Mouse (Mus musculus) heart, embryonic 11.5 days (tissue): ENCODE results near the gene Supt3. TPM values are rescaled to one million over a fixed set of nuclear protein-coding genes. Genes with fewer than 3 reads are reported as not detected.

Source experiments
- ATAC-seq: fragments of 200-750 bp; cut with Nextera tagmentation; replicated peaks from 2 replicates; pipeline ENCODE4 v1.8.0; 2017; ENCODE audit warnings: moderate library complexity; ENCODE audit not compliant: insufficient number of reproducible peaks, low FRiP score, low TSS enrichment
- H3K27ac ChIP-seq: fragments of 300-500 bp; sonication (generic); 2 replicates; pipeline ENCODE4 v1.5.1; 2014; ENCODE audit warnings: mild to moderate bottlenecking, low read depth, low read length
- H3K27me3 ChIP-seq: fragments of 300-500 bp; sonication (generic); 2 replicates; pipeline ENCODE4 v1.6.1; 2014; ENCODE audit warnings: mild to moderate bottlenecking, low read length, mixed read lengths; ENCODE audit not compliant: control insufficient read depth, insufficient read depth
- H3K36me3 ChIP-seq: fragments of 300-500 bp; sonication (generic); 2 replicates; pipeline ENCODE4 v1.6.1; 2014; ENCODE audit warnings: mild to moderate bottlenecking, low read length, moderate library complexity, mixed read lengths; ENCODE audit not compliant: control insufficient read depth, insufficient read depth
- H3K4me1 ChIP-seq: fragments of 300-500 bp; sonication (generic); 2 replicates; pipeline ENCODE4 v1.6.1; 2014; ENCODE audit warnings: low read length; ENCODE audit not compliant: control insufficient read depth, insufficient read depth
- H3K4me2 ChIP-seq: fragments of 300-500 bp; sonication (generic); 2 replicates; pipeline ENCODE4 v1.6.1; 2014; ENCODE audit warnings: mild to moderate bottlenecking, moderate library complexity
- H3K4me3 ChIP-seq: fragments of 300-500 bp; sonication (generic); 2 replicates; pipeline ENCODE4 v1.5.1; 2014; ENCODE audit warnings: low read depth, low read length
- H3K9ac ChIP-seq: fragments of 300-500 bp; sonication (generic); 2 replicates; pipeline ENCODE4 v1.6.1; 2014; ENCODE audit warnings: mild to moderate bottlenecking, low read depth, low read length, moderate library complexity
- H3K9me3 ChIP-seq: fragments of 300-500 bp; sonication (generic); replicated peaks from 2 replicates; pipeline ENCODE4 v1.6.1; 2016; ENCODE audit warnings: low read length; ENCODE audit not compliant: control insufficient read depth
- WGBS: fragments of 180-500 bp; shearing (Covaris S2); extraction: QIAGEN DNeasy Blood & Tissue Kit; methylation state at CpG from one replicate; pipeline ENCODE4 v1.1.7; 2014; ENCODE audit not compliant: insufficient replicate concordance; 5-methylcytosine and 5-hydroxymethylcytosine counted together
- polyA plus RNA-seq: library from polyadenylated mRNA; unstranded; fragments of >200 nt; fragmentation: Nextera tagmentation; extraction: Ambion mirVana; gene quantifications from 2 replicates; pipeline ENCODE4 v1.2.1, GENCODE M21; 2014

Supt3 gene
- polyA plus RNA-seq, 1 experiment from 2014 or later = 22.4 TPM

DNA sequence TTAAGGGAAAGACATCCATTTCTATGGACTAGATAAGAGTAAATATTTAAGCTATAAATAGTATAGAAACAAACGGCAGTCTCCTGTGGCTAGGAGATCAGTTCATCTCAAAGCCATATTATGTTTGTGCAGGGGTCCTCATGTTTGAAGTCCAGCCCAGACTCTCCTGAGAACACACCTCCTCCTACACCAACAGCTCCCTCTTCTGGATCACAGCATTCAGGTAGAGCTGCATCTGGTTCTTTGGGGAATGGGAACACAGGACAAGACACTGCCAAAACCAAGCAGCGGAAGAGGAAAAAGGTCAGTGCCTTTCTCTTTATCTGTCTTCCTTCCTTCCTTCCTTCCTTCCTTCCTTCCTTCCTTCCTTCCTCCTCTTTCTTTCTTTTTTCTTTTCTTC lies 264.1 kb downstream of the Supt3 start:
- Histone ChIP-seq H3K9me3 (no peaks in the 10 kb centered on the region), H3K4me3 (no peak overlapping the region), H3K9ac (no peak overlapping the region), H3K36me3 (no peaks in the 10 kb centered on the region), H3K27ac (no peak overlapping the region), H3K4me2 (no peak overlapping the region), H3K4me1 (no peaks in the 10 kb centered on the region), H3K27me3 (no peaks in the 10 kb centered on the region)
- WGBS = 64% methylated on average over 2 of the region's 2 CpGs
- no peak for ATAC-seq

- no peak for ATAC-seq
- no peaks in the 10 kb centered on the region for H3K36me3 ChIP-seq
- H3K9ac ChIP-seq = no peak overlapping the region
- no peak overlapping the region for H3K27ac ChIP-seq
- no peaks in the 10 kb centered on the region for H3K4me1 ChIP-seq
- no peaks in the 10 kb centered on the region for H3K27me3 ChIP-seq
- H3K4me2 ChIP-seq = no peak overlapping the region
- no peaks in the 10 kb centered on the region for H3K9me3 ChIP-seq
- no peak overlapping the region for H3K4me3 ChIP-seq
Observed at GRCm38 (mm10) chr17:45045804-45046203, 268.9 kb downstream of the Supt3 start.

DNA sequence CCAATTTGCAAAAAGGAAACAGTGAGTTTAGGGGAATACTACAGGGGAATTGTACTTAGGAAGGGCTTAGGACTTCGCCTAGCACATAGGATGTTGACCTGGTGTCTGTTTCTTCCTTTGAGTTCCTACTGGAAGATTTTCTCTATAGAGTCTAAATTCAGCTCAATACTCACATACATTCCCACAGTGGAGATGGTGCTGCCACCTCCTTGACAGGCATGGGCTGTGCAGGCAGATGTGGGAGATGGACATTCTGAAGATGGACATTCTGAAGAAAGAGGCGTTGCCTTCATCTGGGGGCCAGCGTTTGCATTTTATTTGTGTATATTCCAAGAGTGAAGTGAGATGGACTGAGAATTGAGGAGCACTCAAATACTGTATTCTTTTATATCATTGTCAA lies 269.6 kb downstream of the Supt3 start:
- H3K27ac ChIP-seq = no peak overlapping the region
- no peaks in the 10 kb centered on the region for H3K9me3 ChIP-seq
- no peak overlapping the region for H3K4me2 ChIP-seq
- no peaks in the 10 kb centered on the region for H3K4me1 ChIP-seq
- no peak overlapping the region for H3K9ac ChIP-seq
- ATAC-seq = no peak
- WGBS = 85% methylated on average over 3 of the region's 3 CpGs
- no peak overlapping the region for H3K4me3 ChIP-seq
- H3K27me3 ChIP-seq = no peaks in the 10 kb centered on the region
- no peaks in the 10 kb centered on the region for H3K36me3 ChIP-seq

DNA sequence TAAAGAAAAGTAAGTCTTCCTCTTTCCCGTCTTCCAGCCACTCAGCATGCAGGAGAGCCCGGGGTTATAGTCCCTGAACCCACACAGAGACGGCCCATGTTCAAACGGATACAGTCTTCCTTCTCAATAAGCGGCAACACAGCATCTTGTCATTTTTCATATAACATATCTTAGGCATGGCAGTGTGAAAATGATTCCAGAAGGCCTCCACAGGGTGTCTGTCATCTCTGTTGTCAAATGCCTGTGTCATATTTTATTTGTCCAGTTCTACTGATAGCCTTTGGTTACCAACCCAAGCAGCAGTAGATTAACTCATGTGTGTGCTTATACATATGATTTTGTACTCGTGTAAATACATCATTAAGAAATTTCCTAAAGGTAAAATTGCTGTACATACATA lies 270.3 kb downstream of the Supt3 start:
- no peak overlapping the region for H3K9ac ChIP-seq
- H3K27me3 ChIP-seq = no peaks in the 10 kb centered on the region
- WGBS = 86% methylated on average over 6 of the region's 6 CpGs
- no peak overlapping the region for H3K4me2 ChIP-seq
- no peaks in the 10 kb centered on the region for H3K36me3 ChIP-seq
- H3K4me1 ChIP-seq = no peaks in the 10 kb centered on the region
- H3K4me3 ChIP-seq = no peak overlapping the region
- H3K27ac ChIP-seq = no peak overlapping the region
- no peaks in the 10 kb centered on the region for H3K9me3 ChIP-seq
- no peak for ATAC-seq

GRCm38 (mm10) chr17:45051971-45052370 lies 275.0 kb downstream of the Supt3 start:
- Histone ChIP-seq H3K36me3 (no peaks in the 10 kb centered on the region), H3K27ac (no peak overlapping the region), H3K4me1 (no peaks in the 10 kb centered on the region), H3K9ac (no peak overlapping the region), H3K4me2 (no peak overlapping the region), H3K4me3 (no peak overlapping the region), H3K27me3 (no peaks in the 10 kb centered on the region), H3K9me3 (no peaks in the 10 kb centered on the region)
- WGBS = 85% methylated on average over 3 of the region's 3 CpGs
- no peak for ATAC-seq

DNA sequence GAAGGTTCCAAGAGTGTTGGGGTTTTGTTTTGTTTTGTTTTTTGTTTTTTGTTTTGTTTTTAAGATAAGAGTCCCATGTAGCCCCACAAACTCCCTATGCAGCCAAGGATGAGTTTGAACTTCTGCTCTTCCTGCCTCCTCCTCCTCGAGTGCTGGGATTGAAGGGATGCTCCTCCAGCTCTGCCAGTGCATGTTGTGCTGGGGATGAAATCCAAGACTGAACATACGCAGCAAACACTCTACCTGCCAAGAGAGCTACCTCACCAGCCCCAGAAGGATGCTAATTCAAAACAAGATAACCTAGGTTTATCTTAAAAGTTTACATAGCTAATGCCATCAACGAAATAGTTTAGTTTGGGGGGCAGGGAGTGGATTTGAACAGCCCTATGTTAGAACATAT lies 276.4 kb downstream of the Supt3 start:
- no peak overlapping the region for H3K4me2 ChIP-seq
- ATAC-seq = no peak
- no peaks in the 10 kb centered on the region for H3K9me3 ChIP-seq
- H3K27me3 ChIP-seq = no peaks in the 10 kb centered on the region
- WGBS = 74% methylated on average over 3 of the region's 3 CpGs
- no peaks in the 10 kb centered on the region for H3K36me3 ChIP-seq
- H3K4me1 ChIP-seq = no peaks in the 10 kb centered on the region
- H3K9ac ChIP-seq = no peak overlapping the region
- no peak overlapping the region for H3K27ac ChIP-seq
- H3K4me3 ChIP-seq = no peak overlapping the region

DNA sequence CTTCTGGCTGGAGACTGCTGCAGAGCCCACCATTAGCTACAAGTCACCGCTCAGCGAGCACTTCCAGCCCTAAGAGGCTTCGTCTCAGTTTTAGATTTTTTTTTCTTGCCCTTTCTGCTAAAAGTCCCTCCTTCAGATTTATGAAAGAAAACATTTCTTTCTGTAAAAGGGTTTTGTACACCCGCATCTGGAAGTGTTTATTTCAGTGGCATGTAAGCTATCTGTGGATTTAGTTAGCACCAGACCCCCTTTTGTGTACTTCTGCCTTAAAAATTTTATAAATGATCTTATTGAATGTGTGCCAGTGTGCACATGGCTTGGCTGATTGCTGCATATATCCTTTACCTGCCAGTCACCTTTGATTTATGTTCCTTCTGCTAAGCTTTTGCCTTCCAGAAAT lies 277.6 kb downstream of the Supt3 start:
- 81% methylated on average over 4 of the region's 4 CpGs for WGBS
- ATAC-seq = no peak
- Histone ChIP-seq H3K4me1 (no peaks in the 10 kb centered on the region), H3K36me3 (no peaks in the 10 kb centered on the region), H3K27me3 (no peaks in the 10 kb centered on the region), H3K4me2 (no peak overlapping the region), H3K4me3 (no peak overlapping the region), H3K27ac (no peak overlapping the region), H3K9ac (no peak overlapping the region), H3K9me3 (no peaks in the 10 kb centered on the region)

GRCm38 (mm10) chr17:45056894-45057293 lies 279.9 kb downstream of the Supt3 start:
- H3K4me3 ChIP-seq = no peak overlapping the region
- H3K27me3 ChIP-seq = no peaks in the 10 kb centered on the region
- no peaks in the 10 kb centered on the region for H3K9me3 ChIP-seq
- no peaks in the 10 kb centered on the region for H3K4me1 ChIP-seq
- no peaks in the 10 kb centered on the region for H3K36me3 ChIP-seq
- H3K27ac ChIP-seq = no peak overlapping the region
- H3K9ac ChIP-seq = no peak overlapping the region
- ATAC-seq = no peak
- WGBS = 72% methylated on average over 2 of the region's 2 CpGs
- H3K4me2 ChIP-seq = no peak overlapping the region

GRCm38 (mm10) chr17:45057780-45058179 lies 280.8 kb downstream of the Supt3 start:
- 85% methylated on average over 6 of the region's 6 CpGs for WGBS
- Histone ChIP-seq H3K36me3 (no peaks in the 10 kb centered on the region), H3K9ac (no peak overlapping the region), H3K9me3 (no peaks in the 10 kb centered on the region), H3K4me3 (no peak overlapping the region), H3K27me3 (no peaks in the 10 kb centered on the region), H3K4me1 (no peaks in the 10 kb centered on the region), H3K4me2 (no peak overlapping the region), H3K27ac (no peak overlapping the region)
- no peak for ATAC-seq
